Mouse (Mus musculus) G1E (cell line): ENCODE measurements around the gene Gm36864.

Experiments
- CTCF ChIP-seq: IDR thresholded peaks from 2 replicates; pipeline ENCODE4 v1.5.1; 2012; ENCODE audit warnings: low read depth, low read length, inconsistent platforms, mixed read lengths
- GATA1 ChIP-seq: IDR thresholded peaks from 2 replicates; pipeline ENCODE4 v1.6.1; 2012; ENCODE audit warnings: borderline replicate concordance, low read length, inconsistent platforms, mixed read lengths
- TAL1 ChIP-seq: conservative IDR thresholded peaks from 2 replicates; pipeline ENCODE4 v1.6.1; 2012; ENCODE audit warnings: low read depth, low read length, inconsistent platforms, mixed read lengths

- TF ChIP-seq CTCF (no peak), TAL1 (no peak), GATA1 (no peak)
Measured at GRCm38 (mm10) chr7:44240712-44241111, 4.7 kb downstream of the Gm36864 start.
